Mouse (Mus musculus): ENCODE measurements around the gene Ergic1.

Ergic1 gene

DNA sequence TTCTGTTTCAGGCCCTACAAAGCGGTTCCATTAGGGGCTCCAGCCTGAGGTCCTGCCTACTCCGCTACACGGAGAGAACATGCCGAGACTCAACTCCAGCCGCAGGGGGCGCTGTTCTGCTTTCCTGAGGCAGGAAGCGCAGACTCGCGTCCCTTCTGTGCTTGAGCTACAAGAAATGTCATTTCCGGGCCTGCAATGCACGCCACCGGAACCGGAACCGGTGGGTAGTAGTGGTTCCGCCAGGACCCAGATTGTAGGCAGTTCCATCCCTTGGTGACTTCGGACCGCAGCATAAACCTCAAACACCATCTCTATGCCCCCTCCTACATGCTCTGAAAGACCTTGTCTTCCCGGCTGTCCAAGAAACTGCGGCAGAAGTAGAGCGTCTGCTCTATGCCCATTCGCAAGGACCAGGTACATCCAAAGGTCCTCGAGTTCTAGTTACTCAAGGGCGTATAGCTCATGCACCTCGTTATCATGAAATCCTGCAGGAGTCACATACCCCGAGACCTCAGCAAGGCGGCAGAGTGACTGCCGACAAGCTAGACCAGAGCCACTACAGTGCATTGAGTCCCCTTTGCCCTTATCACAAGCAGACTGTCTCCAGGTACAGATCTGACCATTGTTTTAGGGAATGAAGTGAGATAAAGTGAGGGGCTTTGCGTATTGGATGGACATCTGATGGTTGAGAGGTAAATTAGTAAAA lies 101.8 kb downstream of the Ergic1 start, which contains the start of gene Atp6v0e:
TSS of gene Atp6v0e (plus strand) at position 254 of the 706 bp plus-strand sequence.
- peak; percentile 98 for DNase-seq (ENCODE audit: low spot score)

DNA sequence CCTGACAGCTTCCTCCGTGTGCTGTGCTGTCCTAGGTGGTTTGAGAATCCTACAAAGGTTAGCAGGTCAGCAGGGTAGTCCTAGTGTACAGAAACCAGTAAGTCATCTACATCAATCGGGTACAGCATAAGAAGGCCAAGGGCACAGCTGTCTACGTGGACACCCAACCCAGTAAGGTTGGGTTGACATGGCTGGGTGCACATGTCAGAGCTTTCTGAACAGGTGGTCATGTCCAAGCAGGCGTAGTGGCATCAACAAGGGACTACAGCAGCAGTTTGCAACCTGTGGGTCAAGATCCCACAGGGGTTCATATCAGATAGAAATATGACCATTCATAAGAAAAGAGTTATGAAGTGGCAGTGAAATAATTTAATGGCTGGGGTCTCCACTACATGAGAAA lies 104.3 kb downstream of the Ergic1 start:
- DNase-seq (ENCODE audit: low spot score) = no peak

DNA sequence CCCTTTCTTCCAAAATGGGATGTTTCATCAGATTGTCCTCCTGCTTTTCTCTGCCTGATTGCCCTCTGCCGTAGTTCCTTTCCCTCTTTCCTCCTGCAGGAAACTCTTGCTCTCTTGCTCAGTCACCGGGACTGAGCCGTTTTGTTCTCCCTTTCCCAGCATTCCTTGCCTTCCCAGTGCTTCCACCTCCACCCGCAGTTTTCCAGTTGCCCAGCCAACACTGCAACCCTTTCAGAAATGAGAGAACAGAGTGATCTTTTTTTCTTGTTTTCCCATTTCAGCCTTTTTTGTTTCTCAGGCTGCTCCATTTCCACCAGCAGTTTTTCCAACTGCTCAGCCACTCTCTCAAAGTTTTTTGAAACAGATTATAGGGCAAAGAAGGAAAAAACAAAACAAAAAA lies 110.0 kb downstream of the Ergic1 start:
- DNase-seq (ENCODE audit: low spot score) = no peak

DNA sequence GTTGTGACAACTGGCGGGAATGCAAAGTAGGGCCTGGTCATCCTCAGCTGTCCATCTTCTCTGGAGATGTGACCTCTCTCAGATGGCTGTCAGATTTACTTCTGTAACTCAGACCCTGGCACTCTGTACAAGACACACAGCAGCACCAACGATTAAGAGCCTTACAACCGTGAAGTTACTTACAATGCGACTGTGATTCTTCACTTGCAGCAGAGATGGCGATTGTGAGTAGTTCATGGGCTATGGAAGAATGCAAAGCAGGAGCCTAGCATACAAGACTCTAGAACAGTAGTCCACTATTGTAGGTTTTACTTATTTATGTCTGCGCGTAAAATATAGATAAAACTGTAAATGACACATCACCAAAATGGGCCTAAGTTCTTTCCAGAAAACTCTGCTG lies 114.6 kb downstream of the Ergic1 start:
- no peak for DNase-seq (ENCODE audit: low spot score)

DNA sequence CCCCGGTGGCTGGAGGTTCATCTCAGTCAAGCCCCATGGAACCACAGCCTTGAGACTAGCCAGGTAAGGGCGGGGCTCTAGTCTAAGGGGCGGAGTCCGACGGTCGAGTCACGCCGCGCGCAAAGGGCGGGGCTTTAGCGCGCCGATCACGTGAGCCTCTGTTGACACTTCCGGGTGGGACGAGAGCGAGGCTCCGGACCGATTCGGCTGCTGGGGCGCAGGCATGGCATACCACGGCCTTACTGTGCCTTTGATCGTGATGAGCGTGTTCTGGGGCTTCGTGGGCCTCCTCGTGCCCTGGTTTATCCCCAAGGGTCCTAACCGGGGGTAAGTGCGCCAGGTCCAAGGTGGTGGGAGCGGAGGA lies 114.9 kb downstream of the Ergic1 start:
- DNase-seq (ENCODE audit: low spot score) = peak; percentile 94

DNA sequence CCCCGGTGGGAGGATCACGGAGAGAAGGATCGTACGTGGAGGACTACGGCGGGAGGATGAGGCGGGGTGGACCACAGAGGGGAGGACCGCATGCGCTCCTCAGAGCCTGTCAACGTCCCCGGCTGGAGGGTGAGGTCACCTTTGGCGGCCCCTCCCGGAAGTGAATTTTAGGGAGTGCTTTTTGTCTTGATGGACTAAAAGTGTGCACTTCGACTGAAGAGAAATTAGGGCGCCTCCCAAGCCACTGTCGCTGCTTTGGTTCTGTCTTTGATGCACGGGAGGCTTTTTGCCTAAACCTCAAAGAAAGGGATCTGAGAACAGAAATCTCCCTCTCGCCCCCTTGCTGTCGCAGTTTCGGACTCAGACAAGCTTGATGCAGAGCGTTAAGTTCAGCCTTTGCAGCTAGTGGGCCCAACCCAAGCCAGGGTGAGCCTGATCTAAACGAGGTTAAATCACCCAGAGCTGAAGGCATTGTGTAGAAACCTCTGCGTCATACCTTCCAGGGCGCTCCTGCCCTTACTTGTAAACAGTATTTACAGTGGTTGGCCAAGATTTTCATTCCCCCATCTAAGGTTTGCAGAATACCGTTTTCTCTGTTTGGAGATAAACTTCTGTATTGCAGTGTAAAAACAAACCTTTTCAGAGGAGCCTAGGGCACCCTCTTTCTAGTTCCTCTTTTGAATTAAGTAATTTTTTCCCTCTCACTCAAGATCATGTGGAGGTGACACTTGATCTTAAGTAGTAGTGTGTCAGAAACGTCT lies 115.5 kb downstream of the Ergic1 start:
- DNase-seq (ENCODE audit: low spot score) = peak; percentile 68

DNA sequence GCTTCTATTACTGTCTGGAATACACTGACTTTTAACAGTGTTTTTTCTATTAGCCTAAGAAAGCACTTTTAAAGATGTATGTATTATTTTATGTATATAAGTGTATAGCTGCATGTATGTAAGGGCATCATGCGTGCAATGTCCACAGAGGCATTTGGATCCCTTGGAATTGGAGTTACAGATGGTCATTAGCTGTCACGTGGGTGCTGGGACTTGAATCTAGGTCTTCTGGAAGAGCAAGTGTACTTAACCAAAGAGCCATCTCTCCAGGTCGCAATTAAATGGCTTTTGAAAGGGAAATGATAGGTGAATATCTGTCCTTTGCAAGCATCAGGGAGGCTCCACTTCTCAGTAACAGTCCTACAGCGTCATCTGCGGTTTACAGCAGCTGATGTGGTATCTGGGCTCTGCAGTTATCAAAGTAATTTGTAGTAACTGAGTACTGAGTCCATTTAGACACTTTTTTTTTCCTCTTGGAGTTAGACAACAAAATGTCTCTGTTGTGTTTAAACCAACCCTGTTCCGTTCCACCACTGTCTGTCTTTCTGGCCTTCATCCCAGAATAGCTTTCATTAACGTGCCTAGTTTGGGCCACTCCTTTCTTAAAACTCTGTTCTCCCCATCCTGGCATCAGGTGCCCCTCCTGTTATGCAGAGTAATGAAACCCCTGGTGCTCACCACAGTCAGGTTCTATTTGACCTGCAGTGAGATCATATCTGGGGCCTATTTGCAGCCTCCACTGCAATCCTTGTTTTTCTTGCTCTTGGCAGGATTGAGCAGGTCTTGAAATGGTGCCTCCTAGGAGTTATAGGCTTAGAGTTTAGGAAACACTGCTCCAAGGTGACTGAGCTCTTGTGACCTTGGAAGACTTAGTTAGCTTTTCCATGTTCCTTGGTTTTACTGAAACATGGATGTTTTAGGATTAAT lies 116.7 kb downstream of the Ergic1 start:
- no peak for DNase-seq (ENCODE audit: low spot score)

DNA sequence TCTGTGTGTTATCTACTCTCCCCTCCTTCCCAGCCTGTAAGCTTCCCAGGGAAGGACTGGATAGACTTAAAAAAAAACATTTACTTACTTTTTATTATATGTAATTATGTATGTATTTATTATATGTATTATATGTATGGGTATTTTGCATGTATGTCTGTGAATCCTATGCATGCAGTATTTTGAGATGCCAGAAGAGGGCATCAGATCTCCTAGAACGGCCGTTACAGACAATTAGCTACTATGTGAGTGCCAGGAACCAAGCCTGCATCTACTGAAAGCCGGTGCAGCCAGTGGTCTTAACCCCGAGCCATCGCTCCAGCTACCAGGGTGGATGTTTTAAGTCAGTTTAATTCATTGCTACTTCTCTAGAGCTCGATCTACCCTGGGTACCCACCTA lies 120.0 kb downstream of the Ergic1 start:
- no peak for DNase-seq (ENCODE audit: low spot score)

DNA sequence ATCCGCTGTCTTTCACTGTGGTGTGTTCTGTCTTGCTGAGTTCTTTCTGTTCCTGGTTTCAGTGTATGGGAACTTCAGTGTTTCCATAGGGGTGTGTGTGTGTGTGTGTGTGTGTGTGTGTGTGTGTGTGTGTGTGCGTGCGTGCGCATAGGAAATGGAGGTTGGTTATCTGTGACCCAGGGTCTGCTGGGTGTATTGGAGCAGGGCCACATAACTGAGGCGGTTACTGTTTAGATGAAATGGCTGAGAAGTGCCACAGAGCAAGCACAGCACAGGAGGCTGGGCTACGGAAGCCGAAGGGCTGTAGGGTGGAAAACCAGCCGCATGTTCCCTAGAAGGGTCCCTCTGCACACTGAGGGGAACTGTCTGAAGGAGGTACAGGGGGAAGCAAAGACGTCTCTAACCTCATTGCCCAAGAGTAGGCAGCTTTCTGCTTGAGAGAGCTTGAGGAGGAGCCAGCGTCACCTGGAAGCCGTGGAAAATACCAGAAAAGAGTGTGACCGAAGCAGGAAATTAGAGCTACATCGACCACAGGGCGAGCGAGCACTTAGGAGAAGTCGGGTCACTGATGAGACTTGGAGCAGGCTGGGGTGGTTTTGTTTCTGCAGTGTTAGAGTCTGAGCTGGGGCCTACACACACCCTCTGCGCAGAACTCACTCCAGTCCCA lies 125.2 kb downstream of the Ergic1 start:
- no peak for DNase-seq (ENCODE audit: low spot score)

DNA sequence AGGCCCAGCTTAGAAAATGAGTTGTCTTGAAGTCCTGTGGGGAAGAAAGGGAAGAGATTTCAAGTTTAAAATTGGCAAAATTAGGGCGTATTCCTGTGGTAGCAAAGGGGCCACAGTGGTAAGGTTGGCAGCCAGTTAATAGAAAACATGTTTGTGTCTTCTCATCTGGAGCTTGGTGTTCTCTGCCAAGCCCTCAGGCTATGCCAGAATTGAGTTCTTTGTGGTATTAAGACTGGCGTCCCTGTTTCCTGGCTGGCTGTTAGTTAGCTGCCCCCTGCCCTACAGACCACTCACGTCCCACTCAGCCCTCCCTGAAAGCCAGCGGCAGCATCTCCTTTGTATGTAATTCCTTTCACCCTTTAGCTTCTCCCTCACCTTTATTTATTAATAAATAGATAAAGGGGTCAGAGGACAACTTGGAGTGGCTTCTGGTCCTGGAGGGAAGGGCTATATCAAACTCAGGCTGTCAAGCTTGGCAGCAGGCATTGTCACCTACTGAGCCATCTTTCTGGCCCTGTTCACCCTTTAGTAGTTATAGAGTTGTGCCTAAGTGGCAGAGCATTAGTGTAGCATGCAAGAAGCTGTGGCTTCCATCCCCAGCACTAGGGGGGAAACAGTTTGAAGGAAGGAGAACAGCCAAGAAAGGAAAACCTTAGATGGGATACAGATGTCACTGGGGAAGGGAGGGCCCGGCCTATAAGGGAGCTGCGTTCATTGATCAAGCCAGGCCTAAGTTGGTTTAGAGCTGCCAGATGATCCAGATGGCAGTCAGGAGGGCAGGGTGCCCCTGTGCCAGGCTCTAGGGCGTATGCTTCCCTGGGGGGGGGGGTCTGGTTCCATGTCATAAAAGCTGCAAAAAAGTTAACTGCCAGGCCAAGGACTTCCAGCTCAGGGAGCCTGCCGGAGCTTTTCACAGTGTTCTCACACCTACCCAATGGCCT lies 127.8 kb downstream of the Ergic1 start:
- no peak for DNase-seq (ENCODE audit: low spot score)

DNA sequence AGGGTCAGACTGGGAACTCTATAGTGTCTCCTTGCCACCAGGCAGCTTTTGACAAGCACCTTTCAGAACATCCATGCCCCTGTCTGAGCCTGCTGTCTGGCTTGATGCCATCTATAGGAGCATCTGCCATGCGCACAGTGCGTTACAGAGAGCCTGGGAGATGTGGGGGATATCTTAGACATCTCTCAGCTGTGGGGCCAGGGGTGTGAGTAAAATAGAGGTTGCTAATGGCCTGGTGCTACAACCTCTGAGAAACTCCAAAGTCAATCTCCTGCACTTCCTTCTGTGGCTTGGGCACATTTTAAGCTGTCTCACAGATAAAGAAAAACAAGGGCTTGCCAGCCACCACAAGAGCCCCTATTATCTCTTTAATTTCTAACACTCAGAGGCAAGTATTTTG lies 128.5 kb downstream of the Ergic1 start:
- DNase-seq (ENCODE audit: low spot score) = no peak

DNA sequence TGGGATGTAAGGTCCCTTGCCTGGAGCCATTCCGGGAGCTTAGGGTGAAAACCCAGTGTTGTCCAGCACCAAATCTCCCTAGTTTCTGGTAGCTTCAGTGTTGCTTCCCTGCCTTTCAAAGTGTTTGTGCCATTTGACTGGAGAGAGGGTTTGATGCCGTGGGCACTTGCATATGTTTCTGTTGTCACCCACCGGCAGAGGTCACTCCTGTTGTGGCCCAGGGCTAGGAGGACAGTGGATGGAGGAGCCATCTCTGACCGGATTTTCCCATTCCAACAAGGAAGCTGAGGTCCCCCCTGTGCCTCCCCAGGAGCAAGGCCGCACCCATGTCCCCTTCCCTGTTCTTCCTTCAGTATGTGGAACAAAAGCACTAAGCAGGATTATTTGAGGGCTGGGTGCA lies 128.9 kb downstream of the Ergic1 start:
- DNase-seq (ENCODE audit: low spot score) = no peak

DNA sequence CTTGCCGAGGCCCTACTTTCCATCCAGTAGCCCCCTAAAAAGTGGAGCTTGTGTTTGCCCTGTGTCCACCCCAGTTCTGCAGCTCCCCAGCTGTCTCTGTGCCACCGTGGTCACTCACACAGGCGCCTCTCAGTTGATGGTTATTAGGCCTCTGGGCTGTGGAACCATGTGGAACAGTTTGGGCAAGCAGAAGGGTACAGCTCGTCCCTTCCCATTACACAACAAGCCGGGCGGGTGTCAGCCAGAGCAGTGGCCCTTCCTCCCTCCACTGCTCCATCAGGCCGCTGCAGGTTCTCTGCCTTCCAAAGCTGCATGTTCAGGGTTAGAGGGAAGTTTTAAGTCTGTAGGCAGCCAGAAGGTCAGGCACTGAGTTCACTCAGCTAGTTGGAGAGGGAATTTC lies 129.8 kb downstream of the Ergic1 start:
- DNase-seq (ENCODE audit: low spot score) = no peak

DNA sequence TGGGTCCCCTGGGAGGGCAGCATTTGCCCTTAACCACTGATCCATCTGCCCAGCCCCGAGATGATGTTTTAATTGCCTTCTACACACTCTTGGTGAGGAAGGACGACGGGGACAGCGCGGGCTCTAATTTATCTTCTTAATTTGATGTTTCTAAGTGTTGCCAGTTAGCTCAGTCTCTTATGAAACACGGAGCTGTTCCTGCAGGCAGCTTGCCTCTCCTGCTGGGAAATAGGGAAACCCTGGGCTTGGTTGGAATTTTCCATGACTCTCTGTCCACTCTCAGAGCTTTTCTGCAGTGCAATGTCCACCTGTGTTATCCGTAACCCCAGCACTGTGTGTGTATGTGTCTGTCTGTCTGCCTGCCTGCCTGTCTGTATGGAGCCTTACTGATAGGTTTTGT lies 132.1 kb downstream of the Ergic1 start:
- DNase-seq (ENCODE audit: low spot score) = no peak

DNA sequence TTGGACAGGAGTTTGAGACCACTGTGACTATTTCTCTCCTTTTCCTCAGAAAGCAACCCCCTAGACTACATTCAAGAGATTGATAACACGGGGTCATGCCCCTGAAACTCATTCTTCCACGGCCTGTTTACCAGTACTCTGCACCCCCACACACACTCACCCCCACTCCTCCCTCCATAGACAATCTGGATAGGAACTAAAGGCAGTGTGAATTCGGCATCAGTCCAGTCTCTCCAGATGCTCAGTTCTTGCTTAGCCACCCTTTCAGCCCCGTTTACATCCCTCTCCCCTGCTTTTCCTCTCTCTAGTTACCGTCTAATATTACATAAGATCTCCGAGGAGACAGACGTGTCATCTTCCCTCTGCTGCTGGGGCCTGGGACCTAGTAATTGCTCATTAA lies 132.9 kb downstream of the Ergic1 start:
- no peak for DNase-seq (ENCODE audit: low spot score)

DNA sequence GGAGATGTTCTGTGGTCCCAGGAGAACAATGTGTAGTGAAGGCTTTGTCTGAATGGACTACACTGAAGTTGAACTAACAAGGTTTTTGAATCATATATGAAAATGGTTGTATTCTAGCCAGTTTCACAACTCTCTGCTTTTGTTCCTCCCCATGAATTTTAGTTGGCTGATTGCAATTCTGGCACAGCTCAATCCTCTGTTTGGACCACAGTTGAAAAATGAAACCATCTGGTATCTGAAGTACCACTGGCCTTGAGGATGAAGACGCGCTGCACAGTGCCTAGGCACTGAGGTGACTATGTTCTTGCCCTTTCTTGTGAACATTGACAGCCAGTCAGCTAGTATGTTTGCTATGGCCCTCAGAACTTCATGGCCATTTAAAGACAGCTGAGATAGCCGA lies 133.9 kb downstream of the Ergic1 start:
- no peak for DNase-seq (ENCODE audit: low spot score)

DNA sequence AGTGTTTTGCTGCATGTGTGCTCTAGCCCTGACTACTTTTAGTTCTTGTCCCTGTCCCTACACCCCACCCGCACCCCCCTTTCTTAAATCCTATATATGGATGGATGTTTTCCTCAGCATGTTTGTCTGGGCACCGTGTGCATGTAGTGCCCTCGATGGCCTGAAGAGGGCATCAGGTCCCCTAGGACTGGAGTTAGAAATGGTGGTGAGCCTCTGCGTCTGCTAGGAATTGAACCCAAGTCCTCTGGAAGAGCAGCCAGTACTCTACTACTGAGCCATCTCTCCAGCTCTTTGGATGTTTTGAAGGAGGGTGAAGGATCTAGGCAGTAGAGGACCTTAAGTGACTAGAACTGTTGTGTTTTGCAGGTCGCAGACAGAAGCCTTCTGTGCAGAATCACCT lies 137.6 kb downstream of the Ergic1 start:
- peak; percentile 23 for DNase-seq (ENCODE audit: low spot score)

DNA sequence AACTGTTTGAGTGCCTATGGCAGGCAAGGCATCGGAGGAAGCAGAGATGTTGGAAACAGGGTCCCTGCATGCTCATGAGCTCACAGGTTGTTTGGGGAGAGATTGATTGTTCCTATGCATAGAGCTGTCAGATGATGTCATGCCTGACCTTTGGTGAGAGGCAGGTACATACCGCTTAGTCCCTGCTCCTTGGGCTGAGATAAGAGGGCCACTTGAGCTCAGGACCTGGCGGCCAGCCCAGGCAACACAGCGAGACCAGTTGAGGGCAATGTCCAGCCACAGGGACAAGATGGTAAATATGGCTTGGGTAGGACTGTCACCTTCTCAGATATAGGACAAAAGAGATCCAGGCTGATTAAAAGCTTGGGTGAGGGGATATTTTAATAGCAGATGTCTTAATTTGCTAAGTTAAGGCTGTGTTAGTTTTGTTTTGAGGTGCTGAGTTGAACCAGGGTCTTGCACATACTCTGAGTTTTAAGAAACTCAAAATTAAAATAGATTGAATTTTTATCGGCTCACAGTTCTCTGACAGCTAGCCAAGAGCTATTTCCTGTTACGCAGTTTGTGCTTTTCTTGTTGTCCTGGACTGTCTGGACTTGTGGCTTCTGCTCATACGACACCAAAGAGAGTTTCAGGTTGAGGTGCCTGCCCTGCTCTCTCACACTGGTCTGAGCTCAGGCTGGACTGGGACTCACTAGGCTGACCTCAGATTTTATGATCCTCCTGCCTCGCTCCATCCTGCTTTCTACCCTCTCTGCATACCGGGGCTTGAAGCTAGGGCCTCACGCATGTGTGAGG lies 138.7 kb downstream of the Ergic1 start:
- no peak for DNase-seq (ENCODE audit: low spot score)

DNA sequence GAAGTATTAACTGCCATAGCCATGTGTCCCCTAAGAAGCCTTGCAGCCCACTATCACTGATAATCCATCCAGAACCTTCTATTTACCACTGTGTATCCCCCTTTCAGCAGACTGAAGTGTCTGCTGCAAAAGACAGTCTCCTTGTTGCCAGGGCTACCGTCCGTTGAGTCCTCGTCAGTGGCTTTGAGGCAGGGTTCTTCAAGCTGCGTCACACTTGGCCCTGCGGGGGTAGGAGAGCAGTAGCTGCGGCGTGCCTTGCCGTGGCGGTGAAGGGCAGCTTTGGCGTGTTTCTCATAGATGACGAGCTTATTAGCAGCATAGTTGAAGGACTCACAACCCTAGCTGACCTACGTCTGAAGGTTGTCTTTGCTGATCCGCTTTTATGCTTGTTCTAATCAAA lies 140.3 kb downstream of the Ergic1 start:
- DNase-seq (ENCODE audit: low spot score) = no peak

DNA sequence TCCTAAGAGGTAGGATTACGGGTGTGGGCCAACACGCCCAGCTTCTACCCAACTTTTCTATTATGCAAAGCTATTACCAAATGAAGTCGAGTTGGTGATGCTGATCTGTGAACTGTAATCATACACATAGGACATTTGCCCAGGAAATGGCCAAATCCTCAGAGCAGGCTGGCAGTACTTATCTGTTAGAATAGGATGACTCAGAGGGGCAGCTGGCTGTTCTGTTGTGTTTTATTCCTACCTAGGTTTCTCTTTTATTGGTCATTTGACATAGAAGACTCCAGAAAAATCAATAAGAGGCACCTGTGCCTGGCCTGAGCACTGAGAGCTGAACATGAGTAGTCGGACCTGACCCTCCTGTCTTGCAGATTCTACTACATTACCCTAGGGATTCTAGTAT lies 141.3 kb downstream of the Ergic1 start:
- DNase-seq (ENCODE audit: low spot score) = no peak
